Mouse (Mus musculus) spleen, adult 2 months (tissue): ENCODE data around the gene Dgat2.

Source experiments
- CTCF ChIP-seq: fragments of 200-500 bp; IDR thresholded peaks from 2 replicates; pipeline ENCODE4 v1.5.1; 2011; ENCODE audit warnings: mild to moderate bottlenecking, inconsistent platforms; ENCODE audit not compliant: insufficient read depth, insufficient read length, insufficient replicate concordance; ENCODE audit errors: extremely low read depth
- POLR2A ChIP-seq: fragments of 200-500 bp; IDR thresholded peaks from 2 replicates; pipeline ENCODE4 v1.6.1; 2011; ENCODE audit warnings: low read depth, low read length, inconsistent platforms

GRCm38 (mm10) chr7:99162462-99162861 lies 20.1 kb downstream of the Dgat2 start:
- TF ChIP-seq CTCF (no peak), POLR2A (no peak)
